Mouse (Mus musculus) stomach, postnatal 0 days (tissue): ENCODE data around the gene Mgst2.

ENCODE experiments used
- CTCF ChIP-seq: IDR thresholded peaks from 2 replicates; pipeline ENCODE4 v1.5.1; 2016; ENCODE audit warnings: antibody characterized with exemption, low read depth, mild to moderate bottlenecking, moderate library complexity
- EP300 ChIP-seq: optimal IDR thresholded peaks from 2 replicates; pipeline ENCODE3; 2016; ENCODE audit warnings: antibody characterized with exemption

GRCm38 (mm10) chr3:51662557-51662956 is 2.4 kb downstream of the Mgst2 start:
- TF ChIP-seq CTCF, result no peak
- TF ChIP-seq EP300, result no peak
